Mouse (Mus musculus) forebrain, embryonic 11.5 days (tissue): ENCODE measurements around the gene Phldb3. TPM values are rescaled to one million over a fixed set of nuclear protein-coding genes. Genes with fewer than 3 reads are reported as not detected.
A peak's percentile ranks its signal among the peaks of the same experiment; 100 is the strongest.
"Not testable (repeated sequence)": the region's sequence is repeated elsewhere in the genome, so short reads cannot be mapped to it uniquely, and the experiment has no call there.

Experiments
- ATAC-seq: fragments of 200-750 bp; cut with Nextera tagmentation; replicated peaks from 2 replicates; pipeline ENCODE4 v1.8.0; 2017; ENCODE audit warnings: moderate TSS enrichment; ENCODE audit not compliant: low FRiP score
- DNase-seq: peaks from one replicate; pipeline ENCODE4 v3.0.0-alpha.2; 2017; ENCODE audit warnings: low spot score
- H3K27ac ChIP-seq: fragments of 300-500 bp; sonication (generic); 2 replicates; pipeline ENCODE4 v1.5.1; 2014; ENCODE audit warnings: low read depth, low read length
- H3K27me3 ChIP-seq: fragments of 300-500 bp; sonication (generic); 2 replicates; pipeline ENCODE4 v1.6.1; 2014; ENCODE audit warnings: mild to moderate bottlenecking, low read length, mixed read lengths; ENCODE audit not compliant: control insufficient read depth, insufficient read depth
- H3K36me3 ChIP-seq: fragments of 300-500 bp; sonication (generic); 2 replicates; pipeline ENCODE4 v1.6.1; 2014; ENCODE audit warnings: mild to moderate bottlenecking, low read length, moderate library complexity, mixed read lengths; ENCODE audit not compliant: control insufficient read depth, insufficient read depth
- H3K4me1 ChIP-seq: fragments of 300-500 bp; sonication (generic); replicated peaks from 2 replicates; pipeline ENCODE4 v1.6.1; 2014; ENCODE audit warnings: low read length, mixed read lengths; ENCODE audit not compliant: control insufficient read depth, insufficient read depth
- H3K4me2 ChIP-seq: fragments of 300-500 bp; sonication (generic); 2 replicates; pipeline ENCODE4 v1.6.1; 2014; ENCODE audit warnings: low read depth, mild to moderate bottlenecking, low read length, moderate library complexity, mixed read lengths; ENCODE audit not compliant: severe bottlenecking
- H3K4me3 ChIP-seq: fragments of 300-500 bp; sonication (generic); 2 replicates; pipeline ENCODE4 v1.5.1; 2014; ENCODE audit warnings: low read depth, low read length
- H3K9ac ChIP-seq: fragments of 300-500 bp; sonication (generic); 2 replicates; pipeline ENCODE4 v1.6.1; 2014; ENCODE audit warnings: low read length
- H3K9me3 ChIP-seq: fragments of 300-500 bp; sonication (generic); 2 replicates; pipeline ENCODE4 v1.6.1; 2016; ENCODE audit warnings: low read length, mixed read lengths; ENCODE audit not compliant: control insufficient read depth
- WGBS: fragments of 180-500 bp; shearing (Covaris S2); extraction: QIAGEN DNeasy Blood & Tissue Kit; methylation state at CpG from one replicate; pipeline ENCODE4 v1.1.7; 2014; 5-methylcytosine and 5-hydroxymethylcytosine counted together
- polyA plus RNA-seq: library from polyadenylated mRNA; unstranded; fragments of >200 nt; fragmentation: Nextera tagmentation; extraction: Ambion mirVana; gene quantifications from 2 replicates; pipeline ENCODE4 v1.2.1, GENCODE M21; 2014

The Phldb3 gene
- polyA plus RNA-seq, 1 experiment from 2014 or later: not detected

DNA sequence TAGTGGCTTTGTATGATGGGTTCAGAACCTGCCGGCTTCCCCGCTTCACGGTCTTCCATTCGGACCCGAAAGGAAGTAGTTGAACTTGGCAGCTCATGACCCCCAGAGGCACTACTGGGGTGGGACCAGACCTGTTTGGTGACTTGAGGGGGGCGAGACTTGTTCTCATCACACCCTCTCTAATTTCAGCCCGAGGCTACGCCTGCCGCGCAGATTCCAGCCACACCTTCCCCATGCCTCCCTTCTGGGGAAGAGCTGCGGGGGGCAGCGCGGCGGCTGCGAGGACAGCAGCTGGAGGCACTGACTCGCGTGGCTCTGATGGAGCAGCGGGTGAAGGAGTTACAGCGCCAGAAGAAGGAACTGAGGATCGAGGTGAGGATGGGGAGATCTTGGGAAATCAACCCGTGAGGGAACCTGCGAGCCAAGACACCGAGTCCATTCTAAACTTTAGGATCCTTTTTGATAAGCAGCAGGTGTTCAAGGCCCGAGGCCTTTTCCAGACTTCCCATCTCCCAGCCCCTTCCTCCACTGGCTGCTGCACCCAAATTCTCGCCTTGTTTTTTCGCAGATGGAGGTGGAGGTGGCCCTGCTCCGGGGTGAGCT, 1.8 kb downstream of the Phldb3 start:
- 3% methylated on average over 27 of the region's 27 CpGs for WGBS
- Histone ChIP-seq H3K9me3 (no peaks in the 10 kb centered on the region), H3K9ac (peak overlapping the region; percentile 17), H3K27me3 (peaks cover 39% of the 10 kb centered on the region), H3K36me3 (no peaks in the 10 kb centered on the region), H3K4me1 (peaks cover 8% of the 10 kb centered on the region; the same call in 1 of the 2 replicates), H3K27ac (no peak overlapping the region), H3K4me3 (no peak overlapping the region; the same call in 1 of the 2 replicates), H3K4me2 (peak overlapping the region; percentile 29)
- DNase-seq: no peak
- ATAC-seq: no peak

GRCm38 (mm10) chr7:24614816-24615215, 4.3 kb downstream of the Phldb3 start:
- H3K4me3 ChIP-seq: no peak overlapping the region
- H3K36me3 ChIP-seq: no peaks in the 10 kb centered on the region
- H3K4me2 ChIP-seq: no peak overlapping the region
- H3K27me3 ChIP-seq: peaks cover 36% of the 10 kb centered on the region
- no peak overlapping the region for H3K9ac ChIP-seq
- 76% methylated on average over 13 of the region's 13 CpGs for WGBS
- peaks cover 8% of the 10 kb centered on the region; the same call in 1 of the 2 replicates for H3K4me1 ChIP-seq
- no peaks in the 10 kb centered on the region for H3K9me3 ChIP-seq
- DNase-seq (no peak), ATAC-seq (no peak)
- H3K27ac ChIP-seq: no peak overlapping the region

DNA sequence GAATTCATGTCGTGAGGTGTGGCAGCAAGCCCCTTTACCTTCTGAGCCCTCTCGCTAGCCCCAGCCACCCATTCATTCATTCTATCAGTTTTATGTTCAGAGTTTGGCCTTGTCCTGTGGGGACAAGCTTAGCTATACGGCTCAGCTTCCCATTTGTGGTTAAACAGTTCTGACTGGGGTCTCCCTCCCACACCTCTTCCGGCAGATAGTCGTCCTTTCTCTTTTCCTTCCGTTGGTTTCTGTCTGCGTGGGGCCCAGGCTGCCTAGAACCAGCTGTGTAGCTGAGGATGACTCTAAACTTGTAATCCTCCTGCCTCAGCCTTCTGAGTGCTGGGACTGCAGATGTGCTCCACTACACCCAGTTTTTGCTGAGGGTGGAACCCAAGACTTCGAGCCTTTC, 7.2 kb downstream of the Phldb3 start:
- no peak overlapping the region for H3K27ac ChIP-seq
- no peaks in the 10 kb centered on the region for H3K36me3 ChIP-seq
- no peak overlapping the region for H3K4me2 ChIP-seq
- H3K4me1 ChIP-seq: no peaks in the 10 kb centered on the region; the same call in 1 of the 2 replicates
- no peak overlapping the region for H3K4me3 ChIP-seq
- 83% methylated on average over 8 of the region's 8 CpGs for WGBS
- ATAC-seq (no peak), DNase-seq (no peak)
- H3K9me3 ChIP-seq: no peaks in the 10 kb centered on the region; the same call in 1 of the 2 replicates
- H3K27me3 ChIP-seq: peaks cover 8% of the 10 kb centered on the region
- no peak overlapping the region for H3K9ac ChIP-seq

- H3K4me1 ChIP-seq, H3K9ac ChIP-seq, ATAC-seq, H3K27ac ChIP-seq, H3K4me2 ChIP-seq, H3K9me3 ChIP-seq, DNase-seq, H3K4me3 ChIP-seq, H3K27me3 ChIP-seq, H3K36me3 ChIP-seq: not testable (repeated sequence)
- 92% methylated on average over 8 of the region's 8 CpGs for WGBS
Measured at GRCm38 (mm10) chr7:24618374-24618773, 7.8 kb downstream of the Phldb3 start.

- Histone ChIP-seq H3K4me1 (no peaks in the 10 kb centered on the region), H3K9me3 (no peaks in the 10 kb centered on the region; the same call in 1 of the 2 replicates), H3K4me3 (no peak overlapping the region), H3K27ac (no peak overlapping the region), H3K9ac (no peak overlapping the region), H3K36me3 (no peaks in the 10 kb centered on the region), H3K4me2 (no peak overlapping the region), H3K27me3 (no peaks in the 10 kb centered on the region)
- WGBS: 48% methylated on average over 13 of the region's 13 CpGs
- ATAC-seq: no peak
- DNase-seq: no peak
Measured at GRCm38 (mm10) chr7:24619671-24620397, 9.3 kb downstream of the Phldb3 start.

DNA sequence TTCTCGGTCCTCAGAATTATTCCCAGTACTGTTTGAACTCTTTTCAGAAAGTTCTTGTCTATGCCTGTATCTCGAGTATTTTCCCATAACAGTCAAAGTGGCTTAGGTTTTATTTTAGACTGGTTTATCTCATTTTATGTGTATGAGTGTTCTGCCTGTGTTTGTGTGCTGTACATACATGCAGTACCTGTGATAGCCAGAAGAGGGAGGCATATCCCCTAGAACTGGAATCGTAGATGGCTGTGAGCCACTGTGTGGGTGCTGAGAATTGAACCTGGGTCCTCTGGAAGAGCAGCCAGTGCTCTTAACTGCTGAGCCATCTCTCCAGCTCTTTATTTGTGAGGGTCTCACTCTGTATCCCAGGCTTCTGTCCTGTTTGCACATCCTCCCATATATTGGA, 10.6 kb downstream of the Phldb3 start:
- Histone ChIP-seq H3K9ac (no peak overlapping the region), H3K9me3 (no peaks in the 10 kb centered on the region; the same call in 1 of the 2 replicates)
- 84% methylated on average over 3 of the region's 3 CpGs for WGBS

DNA sequence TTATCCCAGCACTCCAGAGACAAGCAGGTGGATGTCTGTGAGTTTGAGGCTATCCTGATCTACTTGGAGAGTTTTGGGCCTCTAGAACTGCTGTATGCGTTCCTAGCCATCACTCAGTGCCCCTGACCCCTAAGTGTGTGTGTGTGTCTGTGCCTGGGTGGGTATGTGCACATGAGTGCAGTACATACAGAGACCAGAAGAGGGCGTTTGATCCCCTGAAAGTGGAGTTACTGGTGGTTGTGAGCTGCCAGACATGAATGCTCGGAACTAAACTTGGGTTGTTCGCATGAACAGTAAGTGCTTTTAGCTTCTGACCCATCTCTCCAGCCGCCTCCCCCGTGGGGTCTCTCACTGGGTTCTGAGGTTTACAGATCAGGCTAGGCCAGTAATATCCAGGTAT, 12.4 kb downstream of the Phldb3 start:
- ATAC-seq: no peak
- Histone ChIP-seq H3K4me1 (no peaks in the 10 kb centered on the region), H3K9me3 (no peaks in the 10 kb centered on the region; the same call in 1 of the 2 replicates), H3K27me3 (no peaks in the 10 kb centered on the region), H3K27ac (no peak overlapping the region), H3K9ac (no peak overlapping the region), H3K4me2 (no peak overlapping the region), H3K4me3 (no peak overlapping the region), H3K36me3 (no peaks in the 10 kb centered on the region)
- 79% methylated on average over 6 of the region's 6 CpGs for WGBS
- DNase-seq: no peak

More for the DNA sequence above, 10.6 kb downstream of the Phldb3 start:
- Histone ChIP-seq H3K4me2 (no peak overlapping the region), H3K4me1 (no peaks in the 10 kb centered on the region), H3K27ac (no peak overlapping the region), H3K27me3 (no peaks in the 10 kb centered on the region), H3K36me3 (no peaks in the 10 kb centered on the region), H3K4me3 (no peak overlapping the region)
- ATAC-seq (no peak), DNase-seq (no peak)

DNA sequence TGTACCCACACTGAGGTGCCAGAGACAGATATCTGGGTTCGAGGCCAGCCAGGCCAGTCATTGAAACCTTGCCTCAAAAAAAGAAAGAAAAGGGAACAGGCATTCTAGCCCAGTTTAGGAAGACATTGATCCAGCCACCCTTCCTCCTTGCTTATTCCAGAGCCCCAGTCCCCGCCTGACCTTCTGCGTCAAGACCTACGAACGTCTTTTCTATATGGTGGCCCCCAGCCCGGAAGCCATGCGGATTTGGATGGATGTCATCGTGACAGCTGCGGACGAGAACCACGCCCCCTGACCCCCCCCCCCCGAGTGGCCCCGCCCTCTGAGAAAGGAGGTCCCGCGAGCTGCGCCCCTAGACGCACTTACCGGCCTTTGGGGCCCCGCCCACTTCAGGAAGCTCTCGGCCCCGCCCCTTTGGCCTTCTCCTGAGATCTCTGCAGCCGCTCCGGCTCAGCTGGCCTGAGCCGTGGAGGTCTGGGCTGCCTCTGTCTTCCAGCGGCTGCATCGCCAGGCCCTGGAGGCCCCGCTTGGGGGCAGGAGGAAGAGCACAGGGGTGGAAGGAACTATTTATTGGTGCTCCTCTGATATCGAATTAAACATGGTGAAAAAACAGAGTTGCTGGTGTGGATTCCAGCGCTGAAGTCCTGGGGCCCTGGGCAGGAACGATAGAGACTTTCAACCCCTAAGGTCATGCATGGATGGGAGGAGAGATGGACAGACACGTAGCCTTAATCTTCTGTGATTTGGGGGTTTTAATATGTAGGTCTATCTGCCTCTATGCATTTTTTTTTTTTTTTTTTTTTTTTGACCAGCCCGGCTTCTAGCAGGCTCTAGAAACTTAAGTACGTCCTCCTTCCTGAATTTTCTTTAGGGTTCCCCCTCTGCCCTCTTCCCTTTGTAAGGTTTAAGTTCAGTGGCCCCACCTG, 18.4 kb downstream of the Phldb3 start:
- Histone ChIP-seq H3K4me3 (peak overlapping the region; percentile 20; the same call in 1 of the 2 replicates), H3K4me2 (peak overlapping the region; percentile 51), H3K9ac (peak overlapping the region; percentile 58), H3K4me1 (peaks cover 2% of the 10 kb centered on the region; the same call in 1 of the 2 replicates), H3K9me3 (no peaks in the 10 kb centered on the region), H3K27me3 (no peaks in the 10 kb centered on the region), H3K36me3 (no peaks in the 10 kb centered on the region), H3K27ac (no peak overlapping the region)
- WGBS: 9% methylated on average over 31 of the region's 33 CpGs
- ATAC-seq (peak; percentile 85), DNase-seq (peak; percentile 91)
